Mouse (Mus musculus) ES-E14 (cell line): ENCODE data around the gene Dgat2.

Experiments
- HCFC1 ChIP-seq: IDR thresholded peaks from 2 replicates; pipeline ENCODE4 v1.6.1; 2012; ENCODE audit warnings: low read length, inconsistent platforms, borderline replicate concordance; ENCODE audit not compliant: insufficient read depth
- MAFK ChIP-seq: IDR thresholded peaks from 2 replicates; pipeline ENCODE4 v1.6.1; 2014; ENCODE audit warnings: mild to moderate bottlenecking, low read depth, low read length, inconsistent platforms; ENCODE audit not compliant: insufficient read depth

DNA sequence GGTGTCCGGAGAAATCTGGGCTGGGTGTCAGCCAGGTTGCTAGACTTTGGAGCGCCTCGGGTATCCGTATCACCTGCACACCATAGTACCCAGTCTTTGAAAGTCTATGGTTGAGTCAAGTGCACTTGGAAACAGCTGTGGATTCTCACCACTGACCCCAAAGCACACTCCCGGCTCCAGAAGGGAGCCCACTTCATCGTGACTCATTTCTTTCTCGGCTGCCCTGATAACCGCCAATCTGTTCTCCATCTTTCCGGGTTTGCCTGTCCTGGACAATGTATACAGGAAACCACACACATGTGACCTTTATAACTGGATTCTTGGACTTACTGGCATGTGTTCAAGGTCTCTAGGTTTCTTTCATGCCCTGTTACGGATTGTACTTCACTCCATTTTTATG is 44.1 kb upstream of the Dgat2 start:
- TF ChIP-seq HCFC1 (no peak), MAFK (no peak)
